Mouse (Mus musculus) ES-Bruce4 (cell line): ENCODE measurements around the gene Ano1.

Experiments
- CTCF ChIP-seq: IDR thresholded peaks from one replicate; pipeline ENCODE4 v1.8.1; 2011; ENCODE audit warnings: low read depth, low read length
- EP300 ChIP-seq: IDR thresholded peaks from 2 replicates; pipeline ENCODE4 v1.6.1; 2011; ENCODE audit warnings: low read depth, low read length; ENCODE audit not compliant: insufficient read depth
- POLR2A ChIP-seq: IDR thresholded peaks from one replicate; pipeline ENCODE4 v1.8.1; 2011; ENCODE audit warnings: low read length; ENCODE audit not compliant: insufficient read depth

DNA sequence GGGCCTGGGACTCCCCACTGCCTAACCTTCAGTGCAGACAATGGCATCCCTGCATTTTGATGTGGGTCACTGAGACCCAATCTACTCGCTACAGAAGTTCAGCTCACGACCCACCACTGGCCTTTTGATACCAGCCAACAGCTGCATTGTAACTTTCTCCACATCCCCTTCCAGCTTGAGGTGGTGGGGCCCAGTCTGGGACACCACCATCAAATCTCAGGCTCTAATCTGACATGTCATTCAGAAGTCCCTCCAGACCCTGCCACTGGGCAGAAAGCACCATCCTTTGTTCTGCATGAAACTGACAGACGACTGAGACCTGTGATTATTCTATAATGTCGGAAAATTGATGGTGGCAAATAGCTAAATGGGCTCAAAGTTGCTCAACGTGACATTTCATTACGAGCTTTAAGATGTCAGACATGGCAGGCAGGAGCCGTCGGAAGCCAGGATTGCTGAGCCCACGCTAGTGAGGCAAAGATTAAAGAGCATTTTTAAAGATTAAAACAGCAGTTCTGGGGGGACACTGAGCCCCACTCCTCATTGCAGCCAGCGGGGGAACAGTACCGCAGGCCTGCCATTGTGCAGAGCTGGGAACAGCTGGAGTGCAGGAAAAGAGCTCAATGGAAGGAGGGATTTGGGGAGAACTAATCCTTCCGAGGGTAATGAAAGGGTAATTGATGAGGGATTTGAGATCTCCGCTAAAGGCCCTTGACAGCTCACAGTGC lies 124.0 kb downstream of the Ano1 start:
- TF ChIP-seq POLR2A (no peak), EP300 (no peak), CTCF (no peak)
